Mouse (Mus musculus) MEL (cell line): ENCODE data around the gene Plekhj1.

Source experiments
- CTCF ChIP-seq, 3 experiments: IDR thresholded peaks in 2 of 3; conservative IDR thresholded peaks in 1 of 3; 2 replicates each; pipeline ENCODE4 v1.5.1; 2011 to 2012; ENCODE audit warnings: low read length in 3 of 3, low read depth in 2 of 3, mild to moderate bottlenecking in 2 of 3, improper control_type of control experiment in 1 of 3, inconsistent platforms in 1 of 3, mixed read lengths in 1 of 3, moderate library complexity in 1 of 3; ENCODE audit not compliant: control insufficient read depth in 1 of 3, insufficient read depth in 1 of 3, poor library complexity in 1 of 3, severe bottlenecking in 1 of 3
- EP300 ChIP-seq, 2 experiments: IDR thresholded peaks; 2 replicates each; pipeline ENCODE4 v1.6.1; 2011; ENCODE audit warnings: improper control_type of control experiment in 2 of 2, low read length in 2 of 2, low read depth in 1 of 2, mild to moderate bottlenecking in 1 of 2
- ETS1 ChIP-seq: IDR thresholded peaks from 2 replicates; pipeline ENCODE4 v1.6.1; 2012; ENCODE audit warnings: low read depth, mild to moderate bottlenecking, inconsistent platforms, low read length, improper control_type of control experiment, moderate library complexity
- GATA1 ChIP-seq: IDR thresholded peaks from 2 replicates; pipeline ENCODE4 v1.6.1; 2011; ENCODE audit warnings: low read depth, low read length, improper control_type of control experiment
- HCFC1 ChIP-seq: IDR thresholded peaks from 2 replicates; pipeline ENCODE4 v1.6.1; 2012; ENCODE audit warnings: low read depth, mild to moderate bottlenecking, inconsistent platforms, low read length, improper control_type of control experiment, moderate library complexity
- JUND ChIP-seq: IDR thresholded peaks from 2 replicates; pipeline ENCODE4 v1.6.1; 2011; ENCODE audit warnings: low read depth, mild to moderate bottlenecking, improper control_type of control experiment, low read length
- NELFE ChIP-seq: IDR thresholded peaks from 2 replicates; pipeline ENCODE4 v1.6.1; 2011; ENCODE audit warnings: low read depth, low read length, improper control_type of control experiment
- POLR2A ChIP-seq, 2 experiments: IDR thresholded peaks; 2 replicates each; pipeline ENCODE4 v1.6.1; 2011 to 2012; ENCODE audit warnings: low read length in 2 of 2, mild to moderate bottlenecking in 2 of 2, control low read depth in 1 of 2, improper control_type of control experiment in 1 of 2, low read depth in 1 of 2, moderate library complexity in 1 of 2; ENCODE audit not compliant: control insufficient read depth in 1 of 2, insufficient read depth in 1 of 2, poor library complexity in 1 of 2
- RAD21 ChIP-seq: IDR thresholded peaks from 2 replicates; pipeline ENCODE4 v1.6.1; 2011; ENCODE audit warnings: mild to moderate bottlenecking, low read depth, low read length, improper control_type of control experiment
- TAL1 ChIP-seq: IDR thresholded peaks from 2 replicates; pipeline ENCODE4 v1.6.1; 2012; ENCODE audit warnings: mild to moderate bottlenecking, inconsistent platforms, low read length, moderate library complexity, mixed read lengths
- ZMIZ1 ChIP-seq: IDR thresholded peaks from 2 replicates; pipeline ENCODE4 v1.6.1; 2012; ENCODE audit warnings: low read depth, mild to moderate bottlenecking, inconsistent platforms, low read length, improper control_type of control experiment, moderate library complexity
- ZNF384 ChIP-seq: IDR thresholded peaks from 2 replicates; pipeline ENCODE4 v1.6.1; 2012; ENCODE audit warnings: low read depth, mild to moderate bottlenecking, inconsistent platforms, low read length, improper control_type of control experiment

GRCm38 (mm10) chr10:80776358-80776869, 22.0 kb downstream of the Plekhj1 start:
- TF ChIP-seq RAD21: no peak
- TF ChIP-seq NELFE: no peak
- TF ChIP-seq CTCF (IDR thresholded peaks at IDR 0.05 in 2 of 3, conservative IDR thresholded peaks at IDR 0.05 in 1 of 3; ENCODE audit: control insufficient read depth in 1 of 3, insufficient read depth in 1 of 3, low read depth in 2 of 3, low read length in 3 of 3, poor library complexity in 1 of 3, severe bottlenecking in 1 of 3): no peak
- no peak for TF ChIP-seq JUND
- no peak for TF ChIP-seq ZMIZ1
- TF ChIP-seq TAL1: no peak
- no peak for TF ChIP-seq EP300 (IDR thresholded peaks at IDR 0.05; ENCODE audit: low read depth in 1 of 2, low read length in 2 of 2)
- no peak for TF ChIP-seq HCFC1
- no peak for TF ChIP-seq POLR2A (IDR thresholded peaks at IDR 0.05; ENCODE audit: control insufficient read depth in 1 of 2, insufficient read depth in 1 of 2, low read depth in 1 of 2, low read length in 2 of 2, poor library complexity in 1 of 2)
- no peak for TF ChIP-seq ETS1
- no peak for TF ChIP-seq ZNF384
- no peak for TF ChIP-seq GATA1
